Mouse (Mus musculus) MEL (cell line): ENCODE measurements around the gene Olfr1396. TPM values are rescaled to one million over a fixed set of nuclear protein-coding genes. Genes with fewer than 3 reads are reported as not detected.

Source experiments
- DNase-seq: peaks from one replicate; pipeline ENCODE4 v3.0.0; 2011; ENCODE audit warnings: low read depth, low spot score
- H3K27ac ChIP-seq: 2 replicates; pipeline ENCODE4 v1.5.1; 2012; ENCODE audit warnings: low read depth, mild to moderate bottlenecking, control low read depth, low read length, moderate library complexity; ENCODE audit not compliant: control insufficient read depth
- H3K27me3 ChIP-seq, 2 experiments: fragments of 150-350 bp in 1 of 2; sonication (generic) in 1 of 2; 2 replicates each; pipeline ENCODE4 v1.6.1; 2012; ENCODE audit warnings: low read length in 2 of 2, mild to moderate bottlenecking in 2 of 2, improper control_type of control experiment in 1 of 2, moderate library complexity in 1 of 2; ENCODE audit not compliant: insufficient read depth in 2 of 2, control insufficient read depth in 1 of 2
- H3K36me3 ChIP-seq, 2 experiments: 2 replicates each; pipeline ENCODE4 v1.6.1; 2012 to 2014; ENCODE audit warnings: low read length in 2 of 2, improper control_type of control experiment in 1 of 2, inconsistent platforms in 1 of 2, mild to moderate bottlenecking in 1 of 2; ENCODE audit not compliant: insufficient read depth in 2 of 2, control insufficient read depth in 1 of 2
- H3K4me1 ChIP-seq, 2 experiments: fragments of 150-350 bp in 1 of 2; sonication (generic) in 1 of 2; 2 replicates each; pipeline ENCODE4 v1.6.1; 2012; ENCODE audit warnings: low read length in 2 of 2, improper control_type of control experiment in 1 of 2, mild to moderate bottlenecking in 1 of 2; ENCODE audit not compliant: insufficient read depth in 2 of 2, control insufficient read depth in 1 of 2
- H3K4me3 ChIP-seq, 2 experiments: fragments of 150-350 bp in 1 of 2; sonication (generic) in 1 of 2; 2 replicates each; pipeline ENCODE4 v1.5.1; 2012; ENCODE audit warnings: low read depth in 2 of 2, low read length in 2 of 2, mild to moderate bottlenecking in 2 of 2, moderate library complexity in 2 of 2, control low read depth in 1 of 2, improper control_type of control experiment in 1 of 2; ENCODE audit not compliant: control insufficient read depth in 1 of 2, insufficient read depth in 1 of 2
- H3K79me2 ChIP-seq: 2 replicates; pipeline ENCODE4 v1.6.1; 2012; ENCODE audit warnings: mild to moderate bottlenecking, low read length, moderate library complexity; ENCODE audit not compliant: control insufficient read depth, poor library complexity, insufficient read depth
- H3K9ac ChIP-seq: 2 replicates; pipeline ENCODE4 v1.6.1; 2012; ENCODE audit warnings: low read depth, mild to moderate bottlenecking, control low read depth, low read length, moderate library complexity; ENCODE audit not compliant: control insufficient read depth, poor library complexity, severe bottlenecking
- H3K9me3 ChIP-seq: fragments of 150-350 bp; sonication (generic); replicated peaks from 2 replicates; pipeline ENCODE4 v1.6.1; 2012; ENCODE audit warnings: mild to moderate bottlenecking, low read length, improper control_type of control experiment, moderate library complexity; ENCODE audit not compliant: insufficient read depth
- BHLHE40 ChIP-seq: IDR thresholded peaks from 2 replicates; pipeline ENCODE4 v1.6.1; 2012; ENCODE audit warnings: low read depth, mild to moderate bottlenecking, inconsistent platforms, low read length, improper control_type of control experiment, borderline replicate concordance
- CHD1 ChIP-seq: IDR thresholded peaks from 2 replicates; pipeline ENCODE4 v1.6.1; 2012; ENCODE audit warnings: low read depth, mild to moderate bottlenecking, inconsistent platforms, low read length, improper control_type of control experiment
- CHD2 ChIP-seq: IDR thresholded peaks from 2 replicates; pipeline ENCODE4 v1.6.1; 2011; ENCODE audit warnings: low read length, improper control_type of control experiment
- CTCF ChIP-seq, 3 experiments: IDR thresholded peaks in 2 of 3; conservative IDR thresholded peaks in 1 of 3; 2 replicates each; pipeline ENCODE4 v1.5.1; 2011 to 2012; ENCODE audit warnings: low read length in 3 of 3, low read depth in 2 of 3, mild to moderate bottlenecking in 2 of 3, improper control_type of control experiment in 1 of 3, inconsistent platforms in 1 of 3, mixed read lengths in 1 of 3, moderate library complexity in 1 of 3; ENCODE audit not compliant: control insufficient read depth in 1 of 3, insufficient read depth in 1 of 3, poor library complexity in 1 of 3, severe bottlenecking in 1 of 3
- E2F4 ChIP-seq: IDR thresholded peaks from 2 replicates; pipeline ENCODE4 v1.6.1; 2011; ENCODE audit warnings: low read depth, low read length, improper control_type of control experiment, borderline replicate concordance
- ELF1 ChIP-seq: IDR thresholded peaks from 2 replicates; pipeline ENCODE4 v1.6.1; 2014; ENCODE audit warnings: low read depth, mild to moderate bottlenecking, inconsistent platforms, low read length, improper control_type of control experiment, moderate library complexity
- EP300 ChIP-seq, 2 experiments: IDR thresholded peaks; 2 replicates each; pipeline ENCODE4 v1.6.1; 2011; ENCODE audit warnings: improper control_type of control experiment in 2 of 2, low read length in 2 of 2, low read depth in 1 of 2, mild to moderate bottlenecking in 1 of 2
- GABPA ChIP-seq: IDR thresholded peaks from 2 replicates; pipeline ENCODE4 v1.6.1; 2012; ENCODE audit warnings: low read depth, mild to moderate bottlenecking, inconsistent platforms, low read length, improper control_type of control experiment, moderate library complexity
- GATA1 ChIP-seq: IDR thresholded peaks from 2 replicates; pipeline ENCODE4 v1.6.1; 2011; ENCODE audit warnings: low read depth, low read length, improper control_type of control experiment
- HCFC1 ChIP-seq: IDR thresholded peaks from 2 replicates; pipeline ENCODE4 v1.6.1; 2012; ENCODE audit warnings: low read depth, mild to moderate bottlenecking, inconsistent platforms, low read length, improper control_type of control experiment, moderate library complexity
- JUND ChIP-seq: IDR thresholded peaks from 2 replicates; pipeline ENCODE4 v1.6.1; 2011; ENCODE audit warnings: low read depth, mild to moderate bottlenecking, improper control_type of control experiment, low read length
- KAT2A ChIP-seq: conservative IDR thresholded peaks from 2 replicates; pipeline ENCODE4 v1.6.1; 2012; ENCODE audit warnings: low read depth, low read length, improper control_type of control experiment, inconsistent platforms
- MAFK ChIP-seq: IDR thresholded peaks from 2 replicates; pipeline ENCODE4 v1.6.1; 2011; ENCODE audit warnings: low read depth, mild to moderate bottlenecking, low read length, improper control_type of control experiment, borderline replicate concordance
- MAX ChIP-seq: IDR thresholded peaks from 2 replicates; pipeline ENCODE4 v1.6.1; 2011; ENCODE audit warnings: low read length, improper control_type of control experiment
- MAZ ChIP-seq: IDR thresholded peaks from 2 replicates; pipeline ENCODE4 v1.6.1; 2012; ENCODE audit warnings: low read depth, mild to moderate bottlenecking, inconsistent platforms, low read length, improper control_type of control experiment
- MEF2A ChIP-seq: IDR thresholded peaks from 2 replicates; pipeline ENCODE4 v1.6.1; 2014; ENCODE audit warnings: low read depth, mild to moderate bottlenecking, inconsistent platforms, low read length, improper control_type of control experiment; ENCODE audit not compliant: poor library complexity, insufficient replicate concordance, severe bottlenecking; ENCODE audit errors: extremely low read depth
- MXI1 ChIP-seq: IDR thresholded peaks from 2 replicates; pipeline ENCODE4 v1.6.1; 2011; ENCODE audit warnings: mild to moderate bottlenecking, low read depth, low read length, improper control_type of control experiment
- MYB ChIP-seq: IDR thresholded peaks from 2 replicates; pipeline ENCODE4 v1.6.1; 2011; ENCODE audit warnings: mild to moderate bottlenecking, low read depth, low read length, improper control_type of control experiment
- MYC ChIP-seq: IDR thresholded peaks from 2 replicates; pipeline ENCODE4 v1.6.1; 2011; ENCODE audit warnings: low read depth, mild to moderate bottlenecking, low read length, improper control_type of control experiment, moderate library complexity
- NELFE ChIP-seq: IDR thresholded peaks from 2 replicates; pipeline ENCODE4 v1.6.1; 2011; ENCODE audit warnings: low read depth, low read length, improper control_type of control experiment
- NRF1 ChIP-seq: IDR thresholded peaks from 2 replicates; pipeline ENCODE4 v1.6.1; 2014; ENCODE audit warnings: low read depth, mild to moderate bottlenecking, inconsistent platforms, low read length, improper control_type of control experiment, moderate library complexity; ENCODE audit not compliant: poor library complexity, insufficient read depth, severe bottlenecking
- POLR2A ChIP-seq, 2 experiments: IDR thresholded peaks; 2 replicates each; pipeline ENCODE4 v1.6.1; 2011 to 2012; ENCODE audit warnings: low read length in 2 of 2, mild to moderate bottlenecking in 2 of 2, control low read depth in 1 of 2, improper control_type of control experiment in 1 of 2, low read depth in 1 of 2, moderate library complexity in 1 of 2; ENCODE audit not compliant: control insufficient read depth in 1 of 2, insufficient read depth in 1 of 2, poor library complexity in 1 of 2
- POLR2AphosphoS2 ChIP-seq: IDR thresholded peaks from 2 replicates; pipeline ENCODE4 v1.6.1; 2011; ENCODE audit warnings: low read length, improper control_type of control experiment
- POLR2AphosphoS5 ChIP-seq: IDR thresholded peaks from 2 replicates; pipeline ENCODE4 v1.6.1; 2012; ENCODE audit warnings: low read depth, borderline replicate concordance, mild to moderate bottlenecking, inconsistent platforms, low read length, moderate library complexity, mixed read lengths
- RAD21 ChIP-seq: IDR thresholded peaks from 2 replicates; pipeline ENCODE4 v1.6.1; 2011; ENCODE audit warnings: mild to moderate bottlenecking, low read depth, low read length, improper control_type of control experiment
- RCOR1 ChIP-seq: IDR thresholded peaks from 2 replicates; pipeline ENCODE4 v1.6.1; 2012; ENCODE audit warnings: low read depth, mild to moderate bottlenecking, inconsistent platforms, low read length, improper control_type of control experiment
- SIN3A ChIP-seq: IDR thresholded peaks from 2 replicates; pipeline ENCODE4 v1.6.1; 2012; ENCODE audit warnings: low read length, improper control_type of control experiment, inconsistent platforms
- SMC3 ChIP-seq: IDR thresholded peaks from 2 replicates; pipeline ENCODE4 v1.6.1; 2011; ENCODE audit warnings: low read depth, low read length, improper control_type of control experiment
- TAL1 ChIP-seq: IDR thresholded peaks from 2 replicates; pipeline ENCODE4 v1.6.1; 2012; ENCODE audit warnings: mild to moderate bottlenecking, inconsistent platforms, low read length, moderate library complexity, mixed read lengths
- TBP ChIP-seq: IDR thresholded peaks from 2 replicates; pipeline ENCODE4 v1.8.0; 2011; ENCODE audit warnings: low read depth, low read length, improper control_type of control experiment
- TCF12 ChIP-seq: IDR thresholded peaks from 2 replicates; pipeline ENCODE4 v1.6.1; 2014; ENCODE audit warnings: low read depth, mild to moderate bottlenecking, inconsistent platforms, low read length, improper control_type of control experiment, moderate library complexity
- UBTF ChIP-seq: IDR thresholded peaks from 2 replicates; pipeline ENCODE4 v1.6.1; 2012; ENCODE audit warnings: low read depth, mild to moderate bottlenecking, inconsistent platforms, low read length, improper control_type of control experiment, moderate library complexity, borderline replicate concordance; ENCODE audit not compliant: insufficient read depth
- USF1 ChIP-seq: IDR thresholded peaks from 2 replicates; pipeline ENCODE4 v1.6.1; 2014; ENCODE audit warnings: low read depth, mild to moderate bottlenecking, inconsistent platforms, low read length, improper control_type of control experiment, moderate library complexity
- USF2 ChIP-seq, 2 experiments: IDR thresholded peaks; 2 replicates each; pipeline ENCODE4 v1.6.1; 2011 to 2012; ENCODE audit warnings: improper control_type of control experiment in 2 of 2, low read length in 2 of 2, borderline replicate concordance in 1 of 2, inconsistent platforms in 1 of 2, low read depth in 1 of 2, mild to moderate bottlenecking in 1 of 2; ENCODE audit not compliant: insufficient read depth in 1 of 2
- ZC3H11A ChIP-seq: IDR thresholded peaks from 2 replicates; pipeline ENCODE4 v1.6.1; 2012; ENCODE audit warnings: low read depth, mild to moderate bottlenecking, inconsistent platforms, low read length, improper control_type of control experiment
- ZKSCAN1 ChIP-seq: IDR thresholded peaks from 2 replicates; pipeline ENCODE4 v1.6.1; 2012; ENCODE audit warnings: low read depth, mild to moderate bottlenecking, inconsistent platforms, low read length, improper control_type of control experiment, moderate library complexity
- ZMIZ1 ChIP-seq: IDR thresholded peaks from 2 replicates; pipeline ENCODE4 v1.6.1; 2012; ENCODE audit warnings: low read depth, mild to moderate bottlenecking, inconsistent platforms, low read length, improper control_type of control experiment, moderate library complexity
- ZNF384 ChIP-seq: IDR thresholded peaks from 2 replicates; pipeline ENCODE4 v1.6.1; 2012; ENCODE audit warnings: low read depth, mild to moderate bottlenecking, inconsistent platforms, low read length, improper control_type of control experiment
- polyA plus RNA-seq, 2 experiments: library from polyadenylated mRNA; stranded (reverse) in 1 of 2; unstranded in 1 of 2; fragments of >175 nt in 1 of 2; fragments of >200 nt in 1 of 2; gene quantifications; 2 replicates each; pipeline versions ENCODE4 v1.2.1 to v1.2.4; 2012; ENCODE audit warnings: low replicate concordance in 2 of 2, low read depth in 1 of 2; ENCODE audit not compliant: insufficient read length in 2 of 2, insufficient read depth in 1 of 2, missing spikeins in 1 of 2
- total RNA-seq: library from RNA; depleted of rRNA; stranded (reverse); fragments of 300-350 nt; gene quantifications from 2 replicates; pipeline ENCODE4 v1.2.3, GENCODE M21; 2012

Gene Olfr1396
- total and polyA plus RNA-seq, 3 experiments = 0.06 TPM; not detected in 2

- Histone ChIP-seq H3K79me2 (no peaks in the 10 kb centered on the region), H3K4me3 (no peak overlapping the region), H3K9me3 (no peaks in the 10 kb centered on the region), H3K4me1 (peaks cover 36 to 44% of the 10 kb centered on the region in 2 experiments), H3K36me3 (peaks cover 6 to 47% of the 10 kb centered on the region in 2 experiments; a peak in 3 of 4 replicates), H3K9ac (no peak overlapping the region; the same call in 1 of the 2 replicates), H3K27ac (peak overlapping the region; percentile 66), H3K27me3 (no peaks in the 10 kb centered on the region)
- peak; percentile 87 for DNase-seq
- TF ChIP-seq MYB (no peak), BHLHE40 (no peak), ZNF384 (0 out of 2 replicates have a peak, but pooled peaks have one; percentile 47), ZMIZ1 (no peak), MAFK (no peak), RAD21 (no peak), GATA1 (no peak), MXI1 (peak; percentile 61; the same call in 1 of the 2 replicates), MAZ (no peak), TCF12 (no peak), SIN3A (peak; percentile 35; the same call in 1 of the 2 replicates), MYC (0 out of 2 replicates have a peak, but pooled peaks have one; percentile 43), CTCF (IDR thresholded peaks at IDR 0.05 in 2 of 3, conservative IDR thresholded peaks at IDR 0.05 in 1 of 3; ENCODE audit: control insufficient read depth in 1 of 3, insufficient read depth in 1 of 3, low read depth in 2 of 3, low read length in 3 of 3, poor library complexity in 1 of 3, severe bottlenecking in 1 of 3) (no peak), NRF1 (peak; percentile 31; the same call in 1 of the 2 replicates), POLR2AphosphoS5 (no peak), GABPA (no peak), SMC3 (no peak), POLR2A (IDR thresholded peaks at IDR 0.05; ENCODE audit: control insufficient read depth in 1 of 2, insufficient read depth in 1 of 2, low read depth in 1 of 2, low read length in 2 of 2, poor library complexity in 1 of 2) (no peak), ELF1 (peak; percentile 72; the same call in 1 of the 2 replicates), E2F4 (no peak), POLR2AphosphoS2 (no peak), USF2 (IDR thresholded peaks at IDR 0.05; ENCODE audit: borderline replicate concordance in 1 of 2, insufficient read depth in 1 of 2, low read depth in 1 of 2, low read length in 2 of 2) (no peak), UBTF (no peak), TBP (no peak), USF1 (no peak), CHD2 (no peak), JUND (no peak), RCOR1 (peak; percentile 33; the same call in 1 of the 2 replicates), MEF2A (no peak), ZKSCAN1 (no peak), KAT2A (no peak), EP300 (IDR thresholded peaks at IDR 0.05; ENCODE audit: low read depth in 1 of 2, low read length in 2 of 2) (peak; percentile 57 to 70), NELFE (no peak), HCFC1 (no peak), ZC3H11A (no peak), TAL1 (no peak), MAX (peak; percentile 10; the same call in 1 of the 2 replicates), CHD1 (no peak)
These were observed 21.9 kb downstream of the Olfr1396 start for GRCm38 (mm10) chr11:49092786-49093185.
